Mouse (Mus musculus) right cerebral cortex, adult 18-20 months (tissue): ENCODE data around the gene Jak1.

ENCODE experiments used
- DNase-seq: peaks from one replicate; pipeline ENCODE4 v3.0.0; 2022; ENCODE audit warnings: mixed read lengths

The Jak1 gene

DNA sequence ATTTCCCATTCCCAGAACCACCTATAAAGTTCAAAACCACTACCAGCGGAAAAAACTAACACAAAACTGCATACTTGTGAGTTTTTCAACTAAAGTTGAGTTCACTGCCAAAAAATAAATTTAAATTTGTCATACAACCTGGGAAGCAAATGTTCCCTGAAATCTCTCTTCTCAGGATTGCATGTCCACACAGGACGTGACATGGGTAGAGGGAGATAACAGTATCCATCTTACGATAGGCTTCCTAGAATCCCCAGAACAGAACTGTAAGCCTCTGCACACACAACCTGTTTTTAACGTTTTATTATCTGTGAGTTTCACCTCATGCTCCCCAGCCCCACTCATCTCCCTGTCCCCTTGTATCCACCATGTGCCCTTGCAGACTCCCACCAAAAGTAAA, 26.5 kb downstream of the Jak1 start:
- DNase-seq, result no peak

- no peak for DNase-seq
These were observed 28.3 kb downstream of the Jak1 start for GRCm38 (mm10) chr4:101236797-101237196.

DNA sequence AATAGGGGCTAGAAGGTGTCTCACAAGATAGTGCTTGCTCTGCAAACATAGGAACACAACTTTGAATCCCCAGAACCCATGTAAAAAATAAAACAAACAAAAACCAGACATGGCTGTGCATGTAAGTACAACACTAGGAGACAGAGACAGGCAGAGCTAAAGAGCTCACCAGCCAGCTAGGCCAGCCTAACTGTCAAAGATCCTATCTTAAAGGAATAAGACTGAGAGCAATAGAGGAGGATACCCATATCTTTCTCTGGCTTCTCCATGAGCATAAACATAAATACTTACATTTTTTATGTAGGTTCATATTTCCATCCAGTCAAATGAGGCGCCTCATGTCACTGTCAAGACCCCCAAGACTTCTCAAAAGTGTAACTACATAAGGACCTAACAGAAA, 29.1 kb downstream of the Jak1 start:
- DNase-seq, result no peak

DNA sequence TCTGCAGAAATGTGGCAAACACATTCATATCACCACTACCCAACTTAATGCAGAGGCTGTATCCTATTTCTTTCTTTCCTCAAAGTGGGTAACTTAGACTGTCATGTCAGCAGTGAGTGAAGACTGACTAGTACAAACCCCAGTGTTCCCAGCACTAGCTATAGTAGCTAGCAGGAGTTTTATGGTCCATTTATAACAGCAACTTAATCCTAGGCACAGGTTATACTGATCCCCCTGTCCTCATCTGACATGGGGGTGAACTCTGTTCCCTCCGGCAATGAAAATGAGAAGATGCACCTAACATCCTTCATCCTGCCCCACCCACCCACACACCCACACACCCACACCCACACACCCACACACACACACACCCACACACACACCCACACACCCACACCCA, 30.3 kb downstream of the Jak1 start:
- DNase-seq, result no peak

- DNase-seq, result peak; percentile 71
These were observed 30.8 kb downstream of the Jak1 start for GRCm38 (mm10) chr4:101234332-101234731.

GRCm38 (mm10) chr4:101230621-101231020, 34.5 kb downstream of the Jak1 start:
- DNase-seq, result no peak

DNA sequence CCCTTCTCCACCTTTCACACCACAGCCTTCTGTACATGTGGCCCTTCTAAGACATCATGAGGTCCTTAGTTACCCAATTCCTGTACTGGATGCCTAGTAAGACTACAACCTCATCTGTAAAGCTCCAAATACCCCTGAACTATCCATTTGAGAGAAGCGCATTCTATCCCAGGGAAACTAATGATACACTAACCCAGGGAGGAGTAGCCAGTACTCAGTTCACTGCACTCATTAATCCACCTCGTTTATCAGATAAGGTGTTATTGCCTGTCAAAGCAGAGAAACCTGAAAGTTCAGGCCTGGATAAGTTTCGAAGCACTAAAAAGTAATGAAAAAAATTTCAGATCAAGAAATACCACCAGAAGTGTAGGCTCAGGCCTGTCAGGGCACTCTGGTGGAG, 37.7 kb downstream of the Jak1 start:
- no peak for DNase-seq

DNA sequence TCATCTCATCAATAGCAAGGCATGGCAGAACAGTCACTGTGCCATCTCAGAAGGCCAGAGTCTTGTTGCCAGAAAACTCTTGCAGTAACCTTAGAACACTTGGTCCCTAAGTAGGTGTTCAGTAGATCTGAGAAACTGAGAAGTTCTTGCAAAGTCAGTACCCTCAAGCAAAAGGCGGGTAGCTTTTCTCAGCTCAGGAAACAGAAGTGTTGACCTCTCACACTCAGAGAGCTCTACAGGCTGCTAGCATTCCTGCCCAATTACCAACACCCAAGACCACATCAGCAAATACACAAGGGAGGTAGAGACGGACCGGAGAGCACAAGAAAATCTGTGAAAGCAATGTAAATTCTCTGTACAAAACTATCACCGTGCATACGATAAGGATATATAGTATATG, 39.1 kb downstream of the Jak1 start:
- no peak for DNase-seq

GRCm38 (mm10) chr4:101220946-101221345, 44.1 kb downstream of the Jak1 start:
- no peak for DNase-seq

GRCm38 (mm10) chr4:101219839-101220238, 45.2 kb downstream of the Jak1 start:
- peak; percentile 59 for DNase-seq

- no peak for DNase-seq
These were observed 48.0 kb downstream of the Jak1 start for GRCm38 (mm10) chr4:101217026-101217540.

DNA sequence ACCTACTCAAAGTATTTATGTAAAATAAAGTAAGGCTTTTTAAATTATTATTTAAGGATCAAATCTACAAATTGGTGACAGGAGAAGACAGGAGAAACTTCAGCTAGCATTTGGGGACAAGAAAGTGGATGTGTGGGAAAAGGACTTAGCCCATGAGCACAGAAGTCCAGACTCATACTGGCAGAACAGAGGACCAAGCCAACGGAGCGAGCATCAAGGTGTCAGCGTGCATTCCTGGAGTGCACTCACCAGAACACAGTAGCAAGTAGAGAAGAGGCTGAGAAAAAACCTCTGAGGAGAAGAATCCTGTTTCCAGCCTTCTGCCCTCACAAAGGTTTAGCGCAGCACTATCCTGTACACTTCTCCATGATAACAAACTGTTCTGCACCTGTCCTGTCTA, 48.8 kb downstream of the Jak1 start:
- DNase-seq, result no peak

GRCm38 (mm10) chr4:101213477-101213876, 51.6 kb downstream of the Jak1 start:
- no peak for DNase-seq

DNA sequence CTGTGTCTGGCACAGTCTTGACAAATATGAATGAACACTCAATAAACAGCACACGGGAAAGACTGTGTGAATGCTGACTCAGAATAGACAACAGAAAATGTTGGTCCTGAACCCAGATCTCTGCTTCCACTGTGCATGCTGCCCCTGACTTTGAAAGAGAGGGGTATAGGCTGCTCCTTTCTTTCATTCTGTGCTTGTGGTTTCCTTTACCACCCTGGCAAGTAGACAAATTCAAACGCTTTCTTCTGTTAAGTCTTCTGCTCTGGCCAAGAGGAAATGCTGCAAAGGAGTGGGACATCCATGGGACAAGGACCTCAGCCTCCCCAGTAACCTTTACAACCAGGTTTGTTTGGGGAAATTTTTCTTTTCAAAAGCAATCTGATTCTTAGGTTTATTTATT, 57.6 kb downstream of the Jak1 start:
- no peak for DNase-seq

DNA sequence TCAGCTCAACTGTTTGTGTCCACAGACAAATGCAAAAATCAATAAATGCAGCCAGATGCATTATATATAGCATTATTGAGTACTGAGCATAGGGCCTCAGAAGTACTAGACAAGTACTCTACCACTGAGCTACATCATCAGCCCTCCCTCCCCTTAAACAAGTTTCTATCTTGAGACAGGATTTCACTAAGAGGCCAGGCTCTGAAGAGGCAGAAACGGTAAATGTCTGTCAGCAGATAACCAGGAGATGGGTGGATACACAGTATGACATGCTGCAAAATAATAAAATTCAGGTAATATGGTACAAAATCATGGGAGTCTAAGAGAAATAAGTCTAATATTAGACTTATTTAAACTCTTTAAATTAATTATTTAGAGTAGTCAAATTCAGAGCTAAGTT, 61.6 kb downstream of the Jak1 start:
- DNase-seq, result no peak

DNA sequence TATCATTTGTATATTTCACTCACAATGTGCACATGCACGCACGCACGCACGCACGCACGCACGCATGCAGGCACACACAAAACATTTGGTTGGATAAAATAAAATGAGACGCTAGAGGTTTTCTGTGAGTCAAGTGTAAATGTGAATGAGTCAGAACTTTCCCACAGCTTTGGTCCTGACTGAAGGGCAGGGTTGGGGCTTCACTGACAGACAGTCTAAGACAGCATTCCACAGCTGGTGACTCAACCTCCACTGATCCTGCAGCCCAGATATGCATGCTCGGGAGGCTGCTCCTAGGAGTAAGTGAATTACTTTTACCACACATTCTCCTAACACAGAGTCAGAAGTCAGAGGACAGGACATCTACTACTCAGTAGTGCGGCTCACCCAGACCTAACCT, 62.5 kb downstream of the Jak1 start:
- no peak for DNase-seq

DNA sequence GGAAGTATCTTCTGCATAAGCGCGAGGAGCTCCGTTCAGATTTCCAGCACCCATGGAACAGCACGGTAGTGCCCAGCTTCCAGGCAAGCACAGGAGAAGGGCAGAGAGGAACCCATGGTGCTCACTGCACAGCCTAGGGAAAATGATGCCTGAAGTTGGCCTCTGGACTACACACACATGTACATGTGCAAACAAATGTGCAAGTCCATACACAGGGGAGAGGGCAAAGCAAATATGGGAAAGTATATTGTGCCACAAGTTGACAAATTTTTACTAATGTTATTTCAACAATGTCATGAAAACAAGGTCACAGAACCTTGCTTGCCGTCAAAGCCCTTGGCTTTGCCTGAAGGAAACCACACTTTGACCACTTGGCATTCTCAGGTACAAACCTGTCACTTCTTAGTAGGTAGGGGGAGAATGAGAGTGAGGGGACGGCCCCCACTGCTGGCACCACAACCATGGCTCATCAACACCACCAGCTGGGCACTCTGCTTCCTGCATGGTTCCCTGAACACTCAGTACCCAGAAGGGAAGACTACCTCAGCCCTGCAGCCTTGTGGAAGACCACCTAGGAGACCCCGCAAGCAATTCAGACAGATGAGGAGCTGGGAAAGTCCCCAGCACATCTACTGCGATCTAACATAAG, 65.5 kb downstream of the Jak1 start:
- no peak for DNase-seq

- DNase-seq, result peak; percentile 51
These were observed 66.7 kb downstream of the Jak1 start for GRCm38 (mm10) chr4:101198333-101198732.

GRCm38 (mm10) chr4:101197421-101198170, 67.5 kb downstream of the Jak1 start:
- DNase-seq, result no peak

- no peak for DNase-seq
These were observed 68.7 kb downstream of the Jak1 start for GRCm38 (mm10) chr4:101196407-101196806.

DNA sequence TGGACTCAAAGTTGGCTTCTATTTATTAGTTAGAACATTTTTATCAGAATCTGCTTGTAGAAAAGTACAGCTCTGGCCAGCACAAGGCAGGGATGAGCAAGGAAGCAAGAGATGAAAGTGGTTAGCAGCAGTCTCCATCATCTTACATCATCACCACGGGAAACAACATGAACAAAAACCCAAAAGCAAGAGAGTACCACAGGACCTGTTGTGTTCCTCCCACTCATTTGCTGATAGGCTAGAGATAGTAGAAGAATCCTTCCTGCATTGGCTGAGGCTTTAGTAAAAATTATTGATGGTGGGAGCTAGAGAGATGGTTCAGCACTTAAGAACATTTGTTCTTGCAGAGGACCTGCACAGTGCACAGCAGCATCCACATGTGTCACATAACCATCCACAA, 70.9 kb downstream of the Jak1 start:
- DNase-seq, result no peak

DNA sequence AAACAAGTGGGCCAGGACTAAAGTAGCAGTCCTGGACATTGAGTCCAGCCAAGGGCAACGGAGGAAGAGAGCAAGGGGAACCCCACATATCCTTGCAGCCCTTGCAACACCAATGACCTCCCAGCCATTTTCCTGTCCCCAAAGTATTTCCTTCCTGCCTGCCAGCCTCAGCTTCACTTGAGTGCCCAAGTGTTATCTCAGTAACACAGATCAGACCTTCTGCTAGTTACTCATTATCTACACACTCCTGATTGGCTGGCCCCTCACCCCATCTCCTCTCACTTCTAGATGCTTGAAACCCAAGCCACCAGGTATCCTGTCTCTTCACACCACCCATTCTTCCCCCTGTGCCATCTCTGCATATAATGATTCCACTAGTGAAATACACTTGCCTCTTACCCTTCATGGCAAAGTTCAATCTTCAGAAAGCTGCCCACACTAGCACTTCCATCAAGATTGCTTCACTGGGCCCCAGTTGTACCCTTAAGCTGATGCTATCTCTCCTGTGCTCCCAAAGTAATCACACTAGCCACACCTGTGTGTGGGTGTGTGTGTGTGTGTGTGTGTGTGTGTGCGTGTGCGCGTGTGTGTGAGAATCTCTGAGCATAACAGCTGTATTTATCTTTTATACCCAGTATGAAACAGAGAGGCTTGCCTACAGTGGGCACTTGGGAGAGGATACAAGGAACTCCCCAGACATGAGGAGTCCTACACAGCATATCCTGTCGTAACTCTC, 72.7 kb downstream of the Jak1 start:
- DNase-seq, result no peak

DNA sequence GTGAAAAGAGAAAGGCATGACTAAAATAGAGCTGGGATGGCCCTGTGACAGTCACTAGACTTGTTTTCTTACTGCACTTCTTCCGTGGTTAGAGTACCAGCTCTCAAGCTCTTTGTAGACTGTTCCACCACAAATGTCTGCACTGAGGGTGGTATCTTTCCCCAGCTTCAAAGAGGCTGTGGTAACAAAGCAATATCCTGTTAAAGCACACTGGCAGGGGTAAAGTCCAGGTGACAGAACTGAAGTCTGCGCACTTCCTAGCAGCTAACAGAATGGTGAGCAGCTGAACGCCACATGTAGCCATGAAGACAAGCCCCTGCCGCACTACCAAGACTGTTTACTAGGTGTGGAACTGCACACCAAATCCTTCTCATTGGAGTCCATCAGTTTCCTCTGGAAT, 77.7 kb downstream of the Jak1 start:
- no peak for DNase-seq

DNA sequence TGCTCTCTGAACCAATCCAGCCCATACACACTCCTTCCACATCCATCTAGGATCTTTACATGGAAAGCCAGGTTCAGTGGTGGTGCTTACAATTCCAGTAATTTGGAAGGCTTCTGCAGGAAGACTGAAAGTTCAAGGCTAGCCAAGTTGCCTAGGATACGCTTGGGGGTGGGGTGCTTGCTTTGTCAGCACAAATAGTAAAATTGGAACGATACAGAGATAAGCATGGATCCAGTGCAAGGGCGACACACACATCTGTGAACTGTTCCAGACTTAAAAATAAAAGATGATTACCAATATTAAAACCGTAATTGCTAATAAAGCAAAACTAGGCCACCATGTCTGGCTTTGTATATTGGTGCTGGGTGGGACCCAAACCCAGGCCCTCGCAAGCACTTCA, 78.5 kb downstream of the Jak1 start:
- DNase-seq, result no peak
